Mouse (Mus musculus) left cerebral cortex, adult 2 months (tissue): ENCODE results near the gene Cdc26. TPM values are rescaled to one million over a fixed set of nuclear protein-coding genes. Genes with fewer than 3 reads are reported as not detected.
A peak's percentile ranks its signal among the peaks of the same experiment; 100 is the strongest.

ENCODE experiments used
- DNase-seq, 2 experiments: peaks; one replicate each; pipeline ENCODE4 v3.0.0; 2021 to 2022; ENCODE audit warnings: low spot score in 2 of 2, mixed read lengths in 1 of 2; ENCODE audit errors: extremely low spot score in 1 of 2
- H3K27ac ChIP-seq: fragments of 200-600 bp; 2 replicates; pipeline ENCODE4 v1.8.1; 2022
- H3K4me3 ChIP-seq: fragments of 200-600 bp; 2 replicates; pipeline ENCODE4 v1.8.1; 2022
- CTCF ChIP-seq: fragments of 200-600 bp; IDR thresholded peaks from 2 replicates; pipeline ENCODE4 v1.8.1; 2022; ENCODE audit warnings: antibody characterized with exemption, mild to moderate bottlenecking, moderate library complexity
- intact Hi-C: fragments of 180-260 bp; cut with DNase I; formaldehyde crosslinking; loops from one replicate; pipeline ENCODE4 v1.15.1; 2025
- total RNA-seq, 2 experiments: library from RNA; stranded (reverse); gene quantifications; 2 replicates each; pipeline ENCODE4 v1.2.3; 2021

Cdc26 gene
- total RNA-seq, 2 experiments from 2014 or later = 42.3 to 43.4 TPM

GRCm38 (mm10) chr4:62429616-62430015 is 21.2 kb upstream of the Cdc26 start:
- TF ChIP-seq CTCF = no peak
- DNase-seq = no peak
- no peak overlapping the region for H3K27ac ChIP-seq
- H3K4me3 ChIP-seq = no peak overlapping the region
- intact Hi-C loops = no loop called here

GRCm38 (mm10) chr4:62427978-62428758 is 19.7 kb upstream of the Cdc26 start:
- TF ChIP-seq CTCF = no peak
- DNase-seq = no peak
- no peak overlapping the region for H3K27ac ChIP-seq
- no peak overlapping the region for H3K4me3 ChIP-seq
- intact Hi-C loops = no loop called here

GRCm38 (mm10) chr4:62425891-62426290 is 17.4 kb upstream of the Cdc26 start:
- DNase-seq = no peak
- Histone ChIP-seq H3K4me3 (no peak overlapping the region), H3K27ac (no peak overlapping the region)
- no peak for TF ChIP-seq CTCF
- intact Hi-C loops = no loop called here

DNA sequence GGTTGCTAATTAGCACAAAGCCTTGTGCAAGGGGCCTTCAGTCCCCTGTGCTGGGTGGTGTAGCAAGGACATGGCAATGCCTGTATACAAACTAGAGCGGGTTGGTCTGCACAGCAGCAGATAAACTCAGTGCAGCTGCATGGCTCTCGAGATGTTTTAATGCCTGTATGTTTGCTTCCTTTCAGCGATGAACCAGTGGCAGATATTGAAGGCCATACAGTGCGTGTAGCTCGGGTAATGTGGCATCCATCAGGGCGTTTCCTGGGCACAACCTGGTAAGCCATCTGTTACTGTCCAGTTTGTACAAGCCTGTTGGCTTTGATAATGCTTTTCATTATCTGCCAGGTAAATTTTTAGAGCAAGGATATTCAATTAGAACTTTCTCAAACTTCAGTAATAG is 10.6 kb upstream of the Cdc26 start:
- Histone ChIP-seq H3K4me3 (no peak overlapping the region), H3K27ac (no peak overlapping the region)
- no peak for DNase-seq
- TF ChIP-seq CTCF = no peak
- intact Hi-C loops = no loop called here

DNA sequence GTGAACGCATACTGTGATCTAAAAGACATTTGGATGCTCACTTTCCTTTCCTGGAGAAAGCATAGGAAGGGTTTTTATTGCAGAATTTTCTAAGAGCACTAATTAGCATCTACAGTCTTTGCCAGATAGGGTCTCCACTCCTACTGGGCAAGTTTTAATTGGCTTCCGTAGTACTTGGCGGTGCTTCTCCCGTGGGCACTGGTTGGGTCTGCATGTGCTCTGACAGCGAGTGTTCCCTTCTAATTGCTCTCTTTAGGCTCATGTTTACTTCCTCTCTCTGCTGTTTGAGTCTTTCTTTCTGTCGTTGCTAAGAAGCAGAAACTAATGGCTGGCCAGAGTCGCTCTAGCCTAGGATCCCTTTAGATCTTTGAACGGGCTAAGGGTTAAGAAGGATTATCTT is 10.0 kb upstream of the Cdc26 start:
- TF ChIP-seq CTCF = no peak
- no peak overlapping the region for H3K4me3 ChIP-seq
- DNase-seq = no peak
- H3K27ac ChIP-seq = no peak overlapping the region
- intact Hi-C loops = no loop called here

DNA sequence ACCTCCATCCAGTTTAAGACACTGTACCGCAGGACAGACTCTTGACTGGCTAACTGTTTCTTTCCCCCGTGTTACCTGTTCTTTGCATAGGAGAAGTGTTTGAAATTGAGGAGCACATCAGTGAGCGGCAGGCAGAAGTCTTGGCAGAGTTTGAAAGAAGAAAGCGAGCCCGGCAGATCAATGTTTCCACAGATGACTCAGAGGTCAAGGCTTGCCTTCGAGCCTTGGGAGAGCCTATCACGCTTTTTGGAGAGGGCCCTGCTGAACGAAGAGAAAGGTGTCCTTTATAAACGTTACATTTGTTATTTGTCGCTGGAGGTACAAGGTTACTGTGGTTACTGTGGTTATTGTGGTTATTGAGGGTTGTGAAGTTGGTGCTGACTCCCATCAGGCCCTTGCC is 3.2 kb upstream of the Cdc26 start:
- Histone ChIP-seq H3K4me3 (no peak overlapping the region), H3K27ac (no peak overlapping the region)
- no peak for DNase-seq
- TF ChIP-seq CTCF = no peak
- intact Hi-C loops = no loop called here

GRCm38 (mm10) chr4:62410325-62410724 is 1.9 kb upstream of the Cdc26 start:
- Histone ChIP-seq H3K4me3 (no peak overlapping the region), H3K27ac (no peak overlapping the region)
- TF ChIP-seq CTCF = no peak
- DNase-seq = no peak
- intact Hi-C loops = no loop called here

DNA sequence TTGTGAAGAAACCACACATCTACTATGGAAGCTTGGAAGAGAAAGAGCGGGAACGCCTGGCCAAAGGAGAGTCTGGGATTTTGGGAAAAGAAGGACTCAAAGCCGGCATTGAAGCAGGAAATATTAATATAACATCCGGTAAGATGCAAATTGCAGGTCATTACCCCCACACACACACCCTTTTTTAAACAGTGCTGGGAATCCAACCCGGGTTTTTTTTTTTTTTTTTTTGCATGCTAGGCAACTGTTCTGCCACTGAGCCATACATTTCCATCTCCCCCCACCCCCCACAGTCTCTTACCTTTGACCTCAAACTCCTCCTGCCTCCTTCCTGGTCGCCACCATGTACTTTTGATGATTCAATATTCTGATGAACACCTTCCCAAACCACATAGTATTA is 1.2 kb upstream of the Cdc26 start:
- Histone ChIP-seq H3K4me3 (peak overlapping the region; percentile 95), H3K27ac (no peak overlapping the region)
- no peak for TF ChIP-seq CTCF
- no peak for DNase-seq
- intact Hi-C loops = loop anchor here (2.0 to 5.0 kb wide), 4 partner anchors 49 to 202 kb away; partner anchors contain the start of genes Alad, Fkbp15, Hdhd3 and Slc31a1

DNA sequence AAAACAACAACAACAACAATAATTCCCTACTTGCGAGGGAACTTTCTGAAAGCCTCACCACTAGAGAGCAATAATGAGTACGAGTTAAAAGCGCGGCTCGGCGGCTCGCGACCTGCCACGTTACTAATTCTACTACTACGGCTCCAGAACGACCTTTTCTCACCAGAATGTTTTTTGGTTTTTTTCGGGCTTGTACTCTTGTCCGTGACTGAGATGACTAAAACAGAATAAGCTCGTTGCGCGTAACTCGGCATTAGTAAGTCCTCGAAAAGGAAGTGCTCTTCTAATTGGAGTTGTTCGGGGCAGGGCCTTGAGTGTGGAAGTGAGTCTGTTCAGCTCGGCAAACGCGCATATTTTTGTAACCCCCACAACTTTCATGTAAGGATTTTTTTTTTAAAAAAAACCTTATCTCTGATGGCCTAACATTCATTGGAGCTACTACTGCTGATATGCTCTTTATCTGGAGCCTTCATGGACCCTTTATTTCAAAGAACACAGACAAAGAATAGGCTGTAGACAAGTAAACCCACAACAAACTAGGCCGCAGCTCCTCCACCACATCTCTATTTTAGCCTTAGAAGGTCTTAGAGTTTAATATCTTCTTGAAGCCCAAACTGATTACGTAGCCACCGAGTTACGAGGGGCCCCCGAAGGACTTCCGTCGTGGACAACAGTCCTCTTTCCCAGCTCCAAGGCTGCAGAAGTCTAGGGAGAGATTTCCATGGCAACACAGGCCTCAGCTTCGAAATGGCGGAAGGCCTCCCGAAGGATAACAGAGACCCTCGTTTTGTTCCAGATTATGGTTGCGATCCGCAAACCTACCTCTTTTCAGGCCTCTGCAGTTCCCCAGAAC is 486 bp downstream of the Cdc26 start:
- DNase-seq = peak; percentile 47 to 48
- intact Hi-C loops = loop anchor here (2.0 to 5.0 kb wide), 4 partner anchors 47 to 201 kb away; partner anchors contain the start of genes Alad, Fkbp15, Hdhd3 and Slc31a1

GRCm38 (mm10) chr4:62406133-62406532 is 2.3 kb downstream of the Cdc26 start:
- intact Hi-C loops = loop anchor here (5.0 kb wide), 3 partner anchors 96 to 199 kb away; partner anchors contain the start of genes Alad and Hdhd3
- no peak for TF ChIP-seq CTCF
- Histone ChIP-seq H3K27ac (no peak overlapping the region), H3K4me3 (no peak overlapping the region)
- no peak for DNase-seq

More for the DNA sequence above, 486 bp downstream of the Cdc26 start:
- peak overlapping the region; percentile 95 for H3K4me3 ChIP-seq
- TF ChIP-seq CTCF = peak; percentile 58
- H3K27ac ChIP-seq = peak overlapping the region; percentile 79

GRCm38 (mm10) chr4:62398956-62399355 is 9.5 kb downstream of the Cdc26 start:
- Histone ChIP-seq H3K4me3 (no peak overlapping the region), H3K27ac (no peak overlapping the region)
- no peak for DNase-seq
- intact Hi-C loops = no loop called here
- TF ChIP-seq CTCF = no peak
